Mouse (Mus musculus): ENCODE measurements at regions not wholly inside any gene's neighbourhood (a gene's known extent, or its start where the extent isn't known, plus 50 kb on each side); places are given as distances from the start of the nearest gene placed in this dataset.
A peak's percentile ranks its signal among the peaks of the same experiment; 100 is the strongest.

- Histone ChIP-seq H3K9me3 (no peaks in the 10 kb centered on the region), H3K9ac (peak overlapping the region; percentile 48; the same call in 1 of the 2 replicates), H3K36me3 (no peaks in the 10 kb centered on the region), H3K4me1 (peaks cover 35% of the 10 kb centered on the region), H3K27ac (replicated peaks) (no peak overlapping the region), H3K4me2 (no peak overlapping the region), H3K27me3 (replicated peaks) (no peaks in the 10 kb centered on the region), H3K4me3 (no peak overlapping the region)
- ATAC-seq (ENCODE audit: extremely low read depth, insufficient number of reproducible peaks, low FRiP score, low TSS enrichment) = no peak
- WGBS = 51% methylated on average over 5 of the region's 5 CpGs
Measured at GRCm38 (mm10) chr9:67137681-67138080, 88.5 kb upstream of the Tpm1 start.

- H3K27ac ChIP-seq (replicated peaks) = no peak overlapping the region
- no peak overlapping the region for H3K4me2 ChIP-seq
- peaks cover 40% of the 10 kb centered on the region for H3K4me1 ChIP-seq
- no peak for ATAC-seq (ENCODE audit: extremely low read depth, insufficient number of reproducible peaks, low FRiP score, low TSS enrichment)
- no peaks in the 10 kb centered on the region for H3K36me3 ChIP-seq
- WGBS = 33% methylated on average over 4 of the region's 4 CpGs
- peak overlapping the region; percentile 48; the same call in 1 of the 2 replicates for H3K9ac ChIP-seq
- no peaks in the 10 kb centered on the region for H3K9me3 ChIP-seq
- H3K4me3 ChIP-seq = no peak overlapping the region
- no peaks in the 10 kb centered on the region for H3K27me3 ChIP-seq (replicated peaks)
Measured at GRCm38 (mm10) chr9:67137141-67137540, 87.9 kb upstream of the Tpm1 start.

GRCm38 (mm10) chr9:67136166-67136565 lies 87.0 kb upstream of the Tpm1 start:
- H3K4me3 ChIP-seq = no peak overlapping the region
- no peak overlapping the region for H3K27ac ChIP-seq (replicated peaks)
- 79% methylated on average over 6 of the region's 6 CpGs for WGBS

GRCm38 (mm10) chr9:67134378-67134777 lies 85.2 kb upstream of the Tpm1 start:
- no peaks in the 10 kb centered on the region for H3K36me3 ChIP-seq
- peaks cover 24% of the 10 kb centered on the region for H3K4me1 ChIP-seq
- no peak overlapping the region for H3K4me2 ChIP-seq
- no peak overlapping the region for H3K27ac ChIP-seq (replicated peaks)
- no peaks in the 10 kb centered on the region for H3K9me3 ChIP-seq
- 70% methylated on average over 6 of the region's 6 CpGs for WGBS
- no peaks in the 10 kb centered on the region for H3K27me3 ChIP-seq (replicated peaks)
- ATAC-seq (ENCODE audit: extremely low read depth, insufficient number of reproducible peaks, low FRiP score, low TSS enrichment) = no peak
- no peak overlapping the region for H3K9ac ChIP-seq
- no peak overlapping the region for H3K4me3 ChIP-seq

More at GRCm38 (mm10) chr9:67136166-67136565, 87.0 kb upstream of the Tpm1 start:
- peaks cover 40% of the 10 kb centered on the region for H3K4me1 ChIP-seq
- no peak overlapping the region for H3K4me2 ChIP-seq
- no peak for ATAC-seq (ENCODE audit: extremely low read depth, insufficient number of reproducible peaks, low FRiP score, low TSS enrichment)
- H3K36me3 ChIP-seq = no peaks in the 10 kb centered on the region
- H3K9me3 ChIP-seq = no peaks in the 10 kb centered on the region
- H3K27me3 ChIP-seq (replicated peaks) = no peaks in the 10 kb centered on the region
- no peak overlapping the region for H3K9ac ChIP-seq

- Histone ChIP-seq H3K36me3 (no peaks in the 10 kb centered on the region), H3K27ac (replicated peaks) (no peak overlapping the region), H3K9ac (no peak overlapping the region), H3K4me3 (no peak overlapping the region), H3K27me3 (replicated peaks) (no peaks in the 10 kb centered on the region), H3K9me3 (no peaks in the 10 kb centered on the region), H3K4me1 (peaks cover 15% of the 10 kb centered on the region), H3K4me2 (no peak overlapping the region)
- no peak for ATAC-seq (ENCODE audit: extremely low read depth, insufficient number of reproducible peaks, low FRiP score, low TSS enrichment)
- WGBS = 45% methylated on average over 5 of the region's 5 CpGs
Measured at GRCm38 (mm10) chr9:67132370-67132769, 83.2 kb upstream of the Tpm1 start.

- ATAC-seq (ENCODE audit: extremely low read depth, insufficient number of reproducible peaks, low FRiP score, low TSS enrichment) = no peak
- H3K9ac ChIP-seq = no peak overlapping the region
- H3K27me3 ChIP-seq (replicated peaks) = no peaks in the 10 kb centered on the region
- WGBS = 67% methylated on average over 8 of the region's 8 CpGs
- no peaks in the 10 kb centered on the region for H3K9me3 ChIP-seq
- H3K4me3 ChIP-seq = no peak overlapping the region
- H3K27ac ChIP-seq (replicated peaks) = no peak overlapping the region
- H3K4me1 ChIP-seq = peaks cover 6% of the 10 kb centered on the region
- no peak overlapping the region for H3K4me2 ChIP-seq
- H3K36me3 ChIP-seq = no peaks in the 10 kb centered on the region
Measured at GRCm38 (mm10) chr9:67130730-67131440, 81.7 kb upstream of the Tpm1 start.

- no peaks in the 10 kb centered on the region for H3K36me3 ChIP-seq
- H3K9ac ChIP-seq = no peak overlapping the region
- no peaks in the 10 kb centered on the region for H3K9me3 ChIP-seq
- no peak for ATAC-seq (ENCODE audit: extremely low read depth, insufficient number of reproducible peaks, low FRiP score, low TSS enrichment)
- no peak overlapping the region for H3K4me3 ChIP-seq
- no peak overlapping the region for H3K27ac ChIP-seq (replicated peaks)
- 83% methylated on average over 3 of the region's 3 CpGs for WGBS
- H3K4me2 ChIP-seq = no peak overlapping the region
- H3K4me1 ChIP-seq = peaks cover 6% of the 10 kb centered on the region
- H3K27me3 ChIP-seq (replicated peaks) = no peaks in the 10 kb centered on the region
Measured at GRCm38 (mm10) chr9:67129891-67130290, 80.7 kb upstream of the Tpm1 start.

- 83% methylated on average over 3 of the region's 3 CpGs for WGBS
- H3K27ac ChIP-seq (replicated peaks) = no peak overlapping the region
- no peaks in the 10 kb centered on the region for H3K9me3 ChIP-seq
- ATAC-seq (ENCODE audit: extremely low read depth, insufficient number of reproducible peaks, low FRiP score, low TSS enrichment) = no peak
- no peak overlapping the region for H3K4me2 ChIP-seq
- no peaks in the 10 kb centered on the region for H3K36me3 ChIP-seq
- no peaks in the 10 kb centered on the region for H3K27me3 ChIP-seq (replicated peaks)
- H3K9ac ChIP-seq = no peak overlapping the region
- peaks cover 6% of the 10 kb centered on the region for H3K4me1 ChIP-seq
- no peak overlapping the region for H3K4me3 ChIP-seq
Measured at GRCm38 (mm10) chr9:67129095-67129494, 79.9 kb upstream of the Tpm1 start.

GRCm38 (mm10) chr9:67121691-67122090 lies 72.5 kb upstream of the Tpm1 start:
- WGBS = 88% methylated on average over 7 of the region's 7 CpGs
- H3K9me3 ChIP-seq = no peaks in the 10 kb centered on the region
- no peak overlapping the region for H3K4me3 ChIP-seq
- H3K27ac ChIP-seq (replicated peaks) = no peak overlapping the region
- no peak overlapping the region for H3K9ac ChIP-seq
- no peaks in the 10 kb centered on the region for H3K36me3 ChIP-seq
- ATAC-seq (ENCODE audit: extremely low read depth, insufficient number of reproducible peaks, low FRiP score, low TSS enrichment) = no peak
- no peak overlapping the region for H3K4me2 ChIP-seq
- H3K4me1 ChIP-seq = peaks cover 20% of the 10 kb centered on the region
- no peaks in the 10 kb centered on the region for H3K27me3 ChIP-seq (replicated peaks)

- Histone ChIP-seq H3K4me3 (no peak overlapping the region), H3K4me2 (no peak overlapping the region), H3K9ac (no peak overlapping the region), H3K27ac (replicated peaks) (no peak overlapping the region), H3K9me3 (no peaks in the 10 kb centered on the region), H3K27me3 (replicated peaks) (no peaks in the 10 kb centered on the region), H3K4me1 (peaks cover 42% of the 10 kb centered on the region), H3K36me3 (no peaks in the 10 kb centered on the region)
- 71% methylated on average over 6 of the region's 6 CpGs for WGBS
- no peak for ATAC-seq (ENCODE audit: extremely low read depth, insufficient number of reproducible peaks, low FRiP score, low TSS enrichment)
Measured at GRCm38 (mm10) chr9:67118880-67119644, 69.9 kb upstream of the Tpm1 start.

GRCm38 (mm10) chr9:67118429-67118828 lies 69.2 kb upstream of the Tpm1 start:
- Histone ChIP-seq H3K4me2 (no peak overlapping the region), H3K9me3 (no peaks in the 10 kb centered on the region), H3K36me3 (no peaks in the 10 kb centered on the region), H3K4me1 (peaks cover 48% of the 10 kb centered on the region), H3K27me3 (replicated peaks) (no peaks in the 10 kb centered on the region), H3K4me3 (no peak overlapping the region), H3K27ac (replicated peaks) (no peak overlapping the region), H3K9ac (no peak overlapping the region)
- no peak for ATAC-seq (ENCODE audit: extremely low read depth, insufficient number of reproducible peaks, low FRiP score, low TSS enrichment)
- WGBS = 73% methylated on average over 1 of the region's 1 CpGs

- 48% methylated on average over 5 of the region's 5 CpGs for WGBS
- no peak overlapping the region for H3K4me3 ChIP-seq
- no peak overlapping the region for H3K4me2 ChIP-seq
- no peaks in the 10 kb centered on the region for H3K9me3 ChIP-seq
- no peak for ATAC-seq (ENCODE audit: extremely low read depth, insufficient number of reproducible peaks, low FRiP score, low TSS enrichment)
- H3K9ac ChIP-seq = no peak overlapping the region
- H3K27me3 ChIP-seq (replicated peaks) = no peaks in the 10 kb centered on the region
- peaks cover 49% of the 10 kb centered on the region for H3K4me1 ChIP-seq
- H3K27ac ChIP-seq (replicated peaks) = no peak overlapping the region
- H3K36me3 ChIP-seq = no peaks in the 10 kb centered on the region
Measured at GRCm38 (mm10) chr9:67117639-67118038, 68.4 kb upstream of the Tpm1 start.

Data from heart, embryonic 13.5 days (tissue).